Mouse (Mus musculus) brain, adult 2 months (tissue): ENCODE results near the gene Mroh9.

ENCODE experiments used
- DNase-seq: peaks from one replicate; pipeline ENCODE4 v3.0.0; 2011; ENCODE audit warnings: low read depth, low spot score

Gene Mroh9

DNA sequence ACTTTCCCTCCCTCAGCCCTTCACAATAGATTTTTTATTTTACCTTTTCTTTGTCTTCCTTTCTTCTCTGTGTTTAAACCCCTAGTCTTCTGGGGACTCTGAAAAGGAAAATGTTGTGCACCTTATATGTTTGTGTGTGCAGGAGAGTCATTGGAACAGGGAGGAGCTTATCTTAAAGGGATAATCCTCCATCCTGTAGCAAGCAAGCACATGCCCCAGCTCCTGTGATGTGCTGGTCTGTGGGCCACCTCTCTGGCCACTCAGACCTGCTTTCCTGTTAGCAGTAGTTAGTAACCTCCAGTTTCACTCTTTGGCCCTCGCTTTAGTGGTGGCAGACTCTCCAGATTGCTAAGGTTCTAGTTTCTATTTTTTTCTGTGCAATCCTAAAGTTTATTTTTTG is 101.0 kb downstream of the Mroh9 start, which contains the start of gene Fmo3:
Gene Fmo3, minus strand, starts transcription at position 101 of the 400 bp plus-strand sequence.
- no peak for DNase-seq
